Mouse (Mus musculus): ENCODE results near the gene Pom121. TPM values are rescaled to one million over a fixed set of nuclear protein-coding genes. Genes with fewer than 3 reads are reported as not detected.

Pom121 gene
- polyA plus RNA-seq, 1 experiment = 26.9 TPM

GRCm38 (mm10) chr5:135395826-135396225 is 1.5 kb upstream of the Pom121 start:
- H3K27me3 ChIP-seq (ENCODE audit: control insufficient read depth, insufficient read depth, insufficient read length) = no peaks in the 10 kb centered on the region
- H3ac ChIP-seq (ENCODE audit: control insufficient read depth, insufficient read length, low read depth) = no peak overlapping the region
- TF ChIP-seq FOSL1 (IDR thresholded peaks at IDR 0.05; ENCODE audit: insufficient read depth, low read length, poor library complexity, severe bottlenecking) (no peak), CEBPB (IDR thresholded peaks at IDR 0.05; ENCODE audit: low read depth) (no peak), MAX (IDR thresholded peaks at IDR 0.05) (no peak), CTCF (IDR thresholded peaks at IDR 0.05; ENCODE audit: control insufficient read depth, insufficient read depth, insufficient read length) (peak; percentile 48)
- H3K79me2 ChIP-seq (ENCODE audit: control insufficient read depth, insufficient read depth) = peaks cover 33% of the 10 kb centered on the region
- peaks cover 22% of the 10 kb centered on the region for H3K36me3 ChIP-seq (ENCODE audit: control insufficient read depth, insufficient read depth)
- no peak overlapping the region for H3K4me3 ChIP-seq (ENCODE audit: insufficient read depth, poor library complexity, severe bottlenecking)
- H3K79me3 ChIP-seq (ENCODE audit: low read depth) = peaks cover 29% of the 10 kb centered on the region

GRCm38 (mm10) chr5:135383771-135384170 is 10.6 kb downstream of the Pom121 start:
- H3K79me3 ChIP-seq (ENCODE audit: low read depth) = peaks cover 4% of the 10 kb centered on the region
- no peak overlapping the region for H3ac ChIP-seq (ENCODE audit: control insufficient read depth, insufficient read length, low read depth)
- no peak for TF ChIP-seq USF1 (IDR thresholded peaks at IDR 0.05; ENCODE audit: low read depth)
- TF ChIP-seq MYOG (IDR thresholded peaks at IDR 0.05; ENCODE audit: control insufficient read depth, extremely low read depth, insufficient read length) = no peak
- no peak for TF ChIP-seq MYOD1 (IDR thresholded peaks at IDR 0.05; ENCODE audit: control insufficient read depth, insufficient read length, low read depth)
- TF ChIP-seq CTCF (IDR thresholded peaks at IDR 0.05; ENCODE audit: control insufficient read depth, insufficient read depth, insufficient read length) = no peak
- TF ChIP-seq FOSL1 (IDR thresholded peaks at IDR 0.05; ENCODE audit: insufficient read depth, low read length, poor library complexity, severe bottlenecking) = no peak
- no peak for TF ChIP-seq CEBPB (IDR thresholded peaks at IDR 0.05; ENCODE audit: low read depth)
- TF ChIP-seq MAX (IDR thresholded peaks at IDR 0.05) = no peak

GRCm38 (mm10) chr5:135382746-135383145 is 11.6 kb downstream of the Pom121 start:
- H3K4me3 ChIP-seq (ENCODE audit: insufficient read depth, poor library complexity, severe bottlenecking) = no peak overlapping the region
- TF ChIP-seq MYOD1 (IDR thresholded peaks at IDR 0.05; ENCODE audit: control insufficient read depth, insufficient read length, low read depth) (no peak), USF1 (IDR thresholded peaks at IDR 0.05; ENCODE audit: low read depth) (no peak), CEBPB (IDR thresholded peaks at IDR 0.05; ENCODE audit: low read depth) (no peak), CTCF (IDR thresholded peaks at IDR 0.05; ENCODE audit: control insufficient read depth, insufficient read depth, insufficient read length) (no peak), FOSL1 (IDR thresholded peaks at IDR 0.05; ENCODE audit: insufficient read depth, low read length, poor library complexity, severe bottlenecking) (no peak), MYOG (IDR thresholded peaks at IDR 0.05; ENCODE audit: control insufficient read depth, extremely low read depth, insufficient read length) (no peak), MAX (IDR thresholded peaks at IDR 0.05) (no peak)
- peaks cover 81% of the 10 kb centered on the region for H3K36me3 ChIP-seq (ENCODE audit: control insufficient read depth, insufficient read depth)

More at GRCm38 (mm10) chr5:135383771-135384170, 10.6 kb downstream of the Pom121 start:
- H3K36me3 ChIP-seq (ENCODE audit: control insufficient read depth, insufficient read depth) = peaks cover 84% of the 10 kb centered on the region
- H3K4me3 ChIP-seq (ENCODE audit: insufficient read depth, poor library complexity, severe bottlenecking) = no peak overlapping the region
- H3K79me2 ChIP-seq (ENCODE audit: control insufficient read depth, insufficient read depth) = peaks cover 23% of the 10 kb centered on the region
- H3K27me3 ChIP-seq (ENCODE audit: control insufficient read depth, insufficient read depth, insufficient read length) = no peaks in the 10 kb centered on the region

DNA sequence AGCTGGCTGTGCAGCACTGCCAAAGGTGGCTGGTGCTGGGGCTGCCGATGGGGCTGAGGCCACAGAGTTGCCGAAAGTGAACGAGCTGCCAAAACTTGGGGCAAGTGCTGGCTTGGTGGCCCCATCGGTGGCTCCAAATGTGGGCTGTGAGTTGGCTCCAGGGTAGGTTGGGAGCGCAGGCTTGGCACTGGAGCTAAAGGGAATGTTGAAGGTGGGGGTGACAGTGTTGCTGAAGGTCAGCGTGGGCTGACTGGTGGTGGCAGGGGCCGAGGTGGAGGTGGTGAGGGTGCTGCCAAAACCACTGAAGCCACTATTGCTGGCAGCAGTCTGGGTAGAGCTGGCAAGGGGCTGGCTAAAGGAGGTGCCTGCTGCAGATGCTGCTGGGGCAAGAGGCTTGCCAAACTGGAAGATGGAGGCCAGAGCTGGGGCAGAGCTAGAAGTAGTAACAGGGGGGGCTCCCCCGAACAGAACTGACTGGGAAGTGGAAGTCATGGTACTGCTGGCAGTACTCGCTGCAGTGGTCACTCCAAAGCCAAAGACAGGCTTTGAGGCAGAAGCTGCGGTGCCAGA is 12.9 kb downstream of the Pom121 start:
- Histone ChIP-seq H3ac (ENCODE audit: control insufficient read depth, insufficient read length, low read depth) (no peak overlapping the region), H3K36me3 (ENCODE audit: control insufficient read depth, insufficient read depth) (peaks cover 72% of the 10 kb centered on the region), H3K79me2 (ENCODE audit: control insufficient read depth, insufficient read depth) (no peaks in the 10 kb centered on the region), H3K27me3 (ENCODE audit: control insufficient read depth, insufficient read depth, insufficient read length) (no peaks in the 10 kb centered on the region), H3K4me3 (ENCODE audit: insufficient read depth, poor library complexity, severe bottlenecking) (no peak overlapping the region), H3K79me3 (ENCODE audit: low read depth) (no peaks in the 10 kb centered on the region)
- TF ChIP-seq FOSL1 (IDR thresholded peaks at IDR 0.05; ENCODE audit: insufficient read depth, low read length, poor library complexity, severe bottlenecking) (no peak), MAX (IDR thresholded peaks at IDR 0.05) (no peak), CTCF (IDR thresholded peaks at IDR 0.05; ENCODE audit: control insufficient read depth, insufficient read depth, insufficient read length) (no peak), MYOD1 (IDR thresholded peaks at IDR 0.05; ENCODE audit: control insufficient read depth, insufficient read length, low read depth) (no peak), MYOG (IDR thresholded peaks at IDR 0.05; ENCODE audit: control insufficient read depth, extremely low read depth, insufficient read length) (no peak), USF1 (IDR thresholded peaks at IDR 0.05; ENCODE audit: low read depth) (no peak), CEBPB (IDR thresholded peaks at IDR 0.05; ENCODE audit: low read depth) (no peak)

More at GRCm38 (mm10) chr5:135382746-135383145, 11.6 kb downstream of the Pom121 start:
- H3K27me3 ChIP-seq (ENCODE audit: control insufficient read depth, insufficient read depth, insufficient read length) = no peaks in the 10 kb centered on the region
- H3ac ChIP-seq (ENCODE audit: control insufficient read depth, insufficient read length, low read depth) = no peak overlapping the region
- peaks cover 4% of the 10 kb centered on the region for H3K79me3 ChIP-seq (ENCODE audit: low read depth)
- peaks cover 13% of the 10 kb centered on the region for H3K79me2 ChIP-seq (ENCODE audit: control insufficient read depth, insufficient read depth)

DNA sequence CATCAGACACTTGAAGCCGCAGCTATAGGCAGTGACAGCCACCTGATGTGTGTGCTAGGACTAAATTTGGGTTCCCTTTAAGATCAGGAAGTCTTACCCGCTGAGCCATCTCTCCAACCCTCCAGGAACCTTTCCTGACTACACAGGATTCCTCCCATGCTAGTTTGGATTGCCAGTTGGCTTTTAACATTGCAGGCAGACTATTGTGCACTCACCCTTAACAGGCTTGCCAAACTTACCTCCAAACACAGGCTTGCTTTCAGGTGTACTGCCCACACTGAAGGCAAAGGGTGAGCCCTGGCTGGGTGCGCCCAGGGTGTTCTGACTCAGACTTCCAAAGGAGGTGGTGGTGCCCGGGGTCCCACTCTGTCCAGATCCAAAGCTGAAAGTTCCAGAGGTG is 13.7 kb downstream of the Pom121 start:
- H3K27me3 ChIP-seq (ENCODE audit: control insufficient read depth, insufficient read depth, insufficient read length) = no peaks in the 10 kb centered on the region
- no peaks in the 10 kb centered on the region for H3K79me3 ChIP-seq (ENCODE audit: low read depth)
- H3K4me3 ChIP-seq (ENCODE audit: insufficient read depth, poor library complexity, severe bottlenecking) = no peak overlapping the region
- H3K79me2 ChIP-seq (ENCODE audit: control insufficient read depth, insufficient read depth) = no peaks in the 10 kb centered on the region
- no peak overlapping the region for H3ac ChIP-seq (ENCODE audit: control insufficient read depth, insufficient read length, low read depth)
- H3K36me3 ChIP-seq (ENCODE audit: control insufficient read depth, insufficient read depth) = peaks cover 75% of the 10 kb centered on the region
- no peak for TF ChIP-seq CEBPB (IDR thresholded peaks at IDR 0.05; ENCODE audit: low read depth)

- Histone ChIP-seq H3ac (ENCODE audit: control insufficient read depth, insufficient read length, low read depth) (no peak overlapping the region), H3K36me3 (ENCODE audit: control insufficient read depth, insufficient read depth) (peaks cover 79% of the 10 kb centered on the region), H3K27me3 (ENCODE audit: control insufficient read depth, insufficient read depth, insufficient read length) (no peaks in the 10 kb centered on the region), H3K4me3 (ENCODE audit: insufficient read depth, poor library complexity, severe bottlenecking) (no peak overlapping the region), H3K79me2 (ENCODE audit: control insufficient read depth, insufficient read depth) (peaks cover 9% of the 10 kb centered on the region), H3K79me3 (ENCODE audit: low read depth) (peaks cover 5% of the 10 kb centered on the region)
- TF ChIP-seq CEBPB (IDR thresholded peaks at IDR 0.05; ENCODE audit: low read depth) (no peak), MAX (IDR thresholded peaks at IDR 0.05) (no peak), USF1 (IDR thresholded peaks at IDR 0.05; ENCODE audit: low read depth) (no peak), FOSL1 (IDR thresholded peaks at IDR 0.05; ENCODE audit: insufficient read depth, low read length, poor library complexity, severe bottlenecking) (no peak), MYOD1 (IDR thresholded peaks at IDR 0.05; ENCODE audit: control insufficient read depth, insufficient read length, low read depth) (no peak), MYOG (IDR thresholded peaks at IDR 0.05; ENCODE audit: control insufficient read depth, extremely low read depth, insufficient read length) (no peak), CTCF (IDR thresholded peaks at IDR 0.05; ENCODE audit: control insufficient read depth, insufficient read depth, insufficient read length) (no peak)
Observed at GRCm38 (mm10) chr5:135376341-135376740, 18.0 kb downstream of the Pom121 start.

Measured in C2C12 (cell line).